Mouse (Mus musculus) liver, adult 2 months (tissue): ENCODE data around the gene Mcu.

Experiments used
- CTCF ChIP-seq: fragments of 200-500 bp; IDR thresholded peaks from 2 replicates; pipeline ENCODE4 v1.5.1; 2011; ENCODE audit warnings: low read depth, low read length, control low read depth
- POLR2A ChIP-seq: fragments of 200-500 bp; IDR thresholded peaks from 2 replicates; pipeline ENCODE4 v1.6.1; 2011; ENCODE audit warnings: low read length, control low read depth; ENCODE audit not compliant: insufficient read depth; ENCODE audit errors: extremely low read depth

DNA sequence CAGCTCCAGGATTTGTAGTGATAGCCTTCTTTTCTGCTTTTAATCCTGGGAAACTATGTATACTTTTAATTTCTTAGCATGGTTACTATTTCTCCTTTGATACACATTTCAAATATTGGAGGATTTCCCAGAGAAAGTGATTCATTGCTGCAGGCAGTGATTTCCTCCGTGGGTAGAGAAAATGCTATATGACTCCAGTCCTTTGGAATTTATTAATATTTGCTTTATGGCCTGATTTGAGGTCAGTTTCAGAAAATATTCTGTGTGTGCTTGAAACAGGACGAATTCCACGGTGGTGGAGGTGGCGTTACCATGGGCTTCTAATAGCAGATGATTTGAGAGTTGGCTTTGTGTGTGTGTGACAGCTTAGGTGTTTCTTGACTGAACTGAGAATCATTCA is 107.3 kb downstream of the Mcu start:
- no peak for TF ChIP-seq CTCF
- TF ChIP-seq POLR2A = no peak
